Mouse (Mus musculus) ES-CJ7 (cell line): ENCODE data around the gene Tnrc6c.

Experiments
- DNase-seq: peaks from one replicate; pipeline ENCODE4 v3.0.0; 2011; ENCODE audit warnings: low read depth, low spot score

Tnrc6c gene

GRCm38 (mm10) chr11:117638386-117638785 lies 15.7 kb upstream of the Tnrc6c start:
- no peak for DNase-seq

- DNase-seq: no peak
Observed at GRCm38 (mm10) chr11:117638809-117639208, 15.3 kb upstream of the Tnrc6c start.

GRCm38 (mm10) chr11:117639331-117639970 lies 14.6 kb upstream of the Tnrc6c start:
- no peak for DNase-seq

- no peak for DNase-seq
Observed at GRCm38 (mm10) chr11:117642181-117642580, 11.9 kb upstream of the Tnrc6c start.

GRCm38 (mm10) chr11:117643240-117643639 lies 10.8 kb upstream of the Tnrc6c start:
- no peak for DNase-seq

GRCm38 (mm10) chr11:117646786-117647185 lies 7.3 kb upstream of the Tnrc6c start:
- DNase-seq: no peak

- no peak for DNase-seq
Observed at GRCm38 (mm10) chr11:117648005-117648404, 6.1 kb upstream of the Tnrc6c start.

GRCm38 (mm10) chr11:117650721-117651644 lies 3.1 kb upstream of the Tnrc6c start:
- DNase-seq: peak; percentile 64

GRCm38 (mm10) chr11:117652907-117653306 lies 1.2 kb upstream of the Tnrc6c start:
- no peak for DNase-seq

GRCm38 (mm10) chr11:117654380-117654924 lies 363 bp downstream of the Tnrc6c start:
- DNase-seq: peak; percentile 100

- no peak for DNase-seq
Observed at GRCm38 (mm10) chr11:117654934-117655291, 824 bp downstream of the Tnrc6c start.

- DNase-seq: peak; percentile 64
Observed at GRCm38 (mm10) chr11:117655292-117656076, 1.4 kb downstream of the Tnrc6c start.

- no peak for DNase-seq
Observed at GRCm38 (mm10) chr11:117656077-117656401, 1.9 kb downstream of the Tnrc6c start.

- DNase-seq: no peak
Observed at GRCm38 (mm10) chr11:117658974-117659373, 4.9 kb downstream of the Tnrc6c start.

GRCm38 (mm10) chr11:117663036-117663809 lies 9.1 kb downstream of the Tnrc6c start:
- DNase-seq: no peak

GRCm38 (mm10) chr11:117663810-117664139 lies 9.7 kb downstream of the Tnrc6c start:
- no peak for DNase-seq

GRCm38 (mm10) chr11:117665189-117665588 lies 11.1 kb downstream of the Tnrc6c start:
- DNase-seq: peak; percentile 77

GRCm38 (mm10) chr11:117666563-117666962 lies 12.5 kb downstream of the Tnrc6c start:
- no peak for DNase-seq

GRCm38 (mm10) chr11:117667152-117667551 lies 13.1 kb downstream of the Tnrc6c start:
- DNase-seq: no peak

GRCm38 (mm10) chr11:117667825-117668224 lies 13.7 kb downstream of the Tnrc6c start:
- DNase-seq: no peak

GRCm38 (mm10) chr11:117671626-117672025 lies 17.5 kb downstream of the Tnrc6c start:
- DNase-seq: no peak
